Mouse (Mus musculus) WW6 (cell line): ENCODE measurements around the gene Rhoa.
"Not testable (repeated sequence)": the region's sequence is repeated elsewhere in the genome, so short reads cannot be mapped to it uniquely, and the experiment has no call there.

Experiments
- DNase-seq: peaks from one replicate; pipeline ENCODE4 v3.0.0-alpha.2; 2013; ENCODE audit warnings: low read depth, low spot score

Rhoa gene

DNA sequence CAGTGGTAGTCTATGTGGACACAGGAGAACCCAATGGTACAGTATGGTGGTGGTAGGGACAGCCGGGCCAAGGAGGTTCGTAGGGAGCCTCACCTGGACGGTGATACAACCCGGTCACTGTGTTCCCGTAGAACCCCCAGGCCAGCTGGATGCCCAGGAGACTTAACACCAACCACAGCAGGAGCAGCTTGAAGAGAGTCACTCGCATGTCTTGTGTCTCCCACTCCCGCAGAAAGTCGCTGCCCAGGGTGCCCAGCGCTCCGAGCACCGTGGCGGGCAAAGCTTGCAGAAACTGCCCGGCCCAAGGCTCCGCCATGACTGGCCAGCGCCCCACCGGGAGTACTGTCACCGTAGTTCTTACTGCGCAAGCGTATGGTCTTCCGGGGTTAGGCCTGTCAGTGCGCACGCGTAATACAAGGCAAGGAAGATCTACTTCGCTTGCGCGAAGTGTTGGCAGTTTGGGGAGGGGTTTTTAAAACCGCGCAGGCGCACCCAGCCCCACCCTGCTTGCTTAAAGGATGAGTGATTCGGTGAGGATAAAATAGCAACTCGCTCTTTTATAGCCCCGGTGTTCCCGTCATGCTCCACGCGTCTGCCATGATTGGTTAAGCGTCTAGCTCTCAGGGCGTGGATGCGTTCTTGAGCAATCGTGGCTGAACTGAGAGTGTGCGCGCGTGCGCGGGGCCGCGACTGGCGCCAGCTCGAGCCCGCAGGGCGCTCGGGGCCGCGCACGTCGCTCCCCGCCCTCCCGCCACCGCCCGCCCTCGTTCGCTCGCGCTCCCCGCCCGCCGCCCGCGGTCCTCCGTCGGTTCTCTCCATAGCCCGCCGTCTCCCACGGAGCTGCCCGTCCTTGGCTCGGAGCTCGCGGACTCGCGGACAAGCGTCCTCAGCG, at the start of gene Rhoa, which contains the start of gene Tcta:
Rhoa (plus strand) TSS at position 501 of the 892 bp plus-strand sequence.
Tcta (minus strand) TSS at position 532 of the 892 bp plus-strand sequence.
- peak; percentile 99 for DNase-seq

- no peak for DNase-seq
These were observed 45.4 kb upstream of the Rhoa start for GRCm38 (mm10) chr9:108260526-108260925.

- DNase-seq: no peak
These were observed 44.1 kb upstream of the Rhoa start for GRCm38 (mm10) chr9:108261865-108262264.

DNA sequence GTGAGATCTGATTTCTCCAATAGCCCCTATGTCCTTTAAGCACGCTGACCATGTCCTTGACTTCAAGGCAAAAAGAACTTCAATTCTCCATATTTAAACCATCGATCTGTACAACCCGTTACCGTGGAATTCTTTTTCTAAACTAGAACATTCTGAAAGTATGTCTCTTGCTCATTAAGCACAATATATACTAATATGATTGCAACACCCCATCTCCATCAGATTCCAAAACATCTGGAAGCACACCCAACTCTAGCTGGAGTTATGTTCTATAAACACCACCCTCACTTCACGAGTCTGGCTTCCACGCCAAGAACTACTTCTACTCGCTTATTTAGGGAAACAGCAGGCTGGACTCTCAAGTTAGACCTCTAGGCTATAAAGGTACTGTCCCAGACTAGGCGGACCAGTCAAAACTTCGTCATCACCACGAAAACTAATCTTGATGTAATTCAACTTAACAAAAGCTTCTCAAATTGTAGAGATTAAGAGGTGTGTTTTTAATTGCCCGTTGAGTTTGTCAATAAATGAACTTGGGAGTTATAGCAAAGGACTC, 43.4 kb upstream of the Rhoa start:
- no peak for DNase-seq

GRCm38 (mm10) chr9:108263131-108263681, 42.7 kb upstream of the Rhoa start:
- DNase-seq: no peak

GRCm38 (mm10) chr9:108263690-108264190, 42.2 kb upstream of the Rhoa start, which contains the start of gene Dag1:
Dag1 (minus strand) TSS chr9:108263958.
- peak; percentile 92 for DNase-seq

DNA sequence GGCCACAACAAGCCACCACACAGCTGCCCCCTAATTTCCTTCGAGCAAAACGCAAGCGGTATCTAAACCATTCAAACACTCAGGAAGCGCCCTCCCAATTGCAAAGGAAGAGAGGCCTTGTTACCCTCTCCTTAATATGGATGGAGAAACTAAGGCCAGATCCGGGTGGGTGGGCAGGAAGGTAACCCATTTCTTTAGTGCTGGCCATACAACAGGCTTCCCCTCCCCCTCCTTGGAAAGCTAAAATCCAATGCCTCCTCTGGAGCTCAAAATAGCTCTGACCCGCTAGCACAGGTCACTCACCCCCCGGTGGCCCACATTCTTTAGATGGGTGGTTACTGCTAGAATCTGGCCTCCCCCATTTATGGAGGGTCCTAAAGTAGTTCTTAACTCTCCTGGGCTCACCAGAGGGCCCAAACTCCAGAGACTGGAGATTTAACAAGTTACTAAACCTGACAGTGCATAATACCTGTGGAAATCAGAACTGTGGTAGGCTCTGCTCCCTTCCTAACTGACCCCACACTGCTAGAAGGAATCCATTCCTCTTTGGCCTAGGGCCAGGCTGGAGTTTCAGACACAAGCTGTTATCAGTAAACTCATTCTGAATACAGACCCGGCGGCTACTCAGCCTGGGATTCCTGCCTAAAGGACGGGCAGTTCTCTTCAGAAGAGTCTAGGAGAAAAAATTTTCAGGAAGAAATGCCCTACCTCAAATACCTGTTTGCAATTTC, 41.6 kb upstream of the Rhoa start:
- DNase-seq: no peak

DNA sequence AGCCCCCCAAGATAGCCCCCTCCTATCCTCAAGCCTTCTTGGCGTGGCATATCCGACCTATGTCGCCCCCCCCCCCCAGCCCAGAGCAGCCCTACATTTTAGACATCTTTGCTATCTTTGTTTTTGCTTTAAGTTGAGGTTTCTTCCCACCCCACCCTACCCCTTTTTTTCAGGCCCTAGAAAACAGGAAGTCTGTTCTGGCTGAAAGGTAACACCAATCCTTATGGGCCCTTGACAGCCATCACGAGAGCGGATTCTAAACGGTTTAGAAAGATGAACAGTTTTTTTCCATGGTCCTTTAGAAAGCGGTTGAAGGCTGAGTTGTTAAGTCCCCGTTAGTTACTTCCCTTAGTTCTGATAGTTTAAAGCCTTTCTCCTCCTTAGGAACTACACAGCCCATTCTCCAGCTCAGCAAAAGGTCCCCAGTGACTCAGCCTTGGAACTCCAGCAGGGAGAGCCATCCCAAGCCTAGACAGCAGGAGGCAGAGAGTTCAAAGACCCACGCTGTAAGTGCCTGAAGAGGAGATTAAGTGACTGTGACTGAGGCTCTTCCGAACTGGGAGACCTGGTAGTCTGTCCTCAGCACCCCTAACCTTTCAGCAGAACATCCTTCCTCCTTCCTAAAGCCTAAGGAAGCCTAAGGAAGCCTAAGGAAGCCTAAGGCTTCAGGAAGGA, 39.5 kb upstream of the Rhoa start:
- no peak for DNase-seq

DNA sequence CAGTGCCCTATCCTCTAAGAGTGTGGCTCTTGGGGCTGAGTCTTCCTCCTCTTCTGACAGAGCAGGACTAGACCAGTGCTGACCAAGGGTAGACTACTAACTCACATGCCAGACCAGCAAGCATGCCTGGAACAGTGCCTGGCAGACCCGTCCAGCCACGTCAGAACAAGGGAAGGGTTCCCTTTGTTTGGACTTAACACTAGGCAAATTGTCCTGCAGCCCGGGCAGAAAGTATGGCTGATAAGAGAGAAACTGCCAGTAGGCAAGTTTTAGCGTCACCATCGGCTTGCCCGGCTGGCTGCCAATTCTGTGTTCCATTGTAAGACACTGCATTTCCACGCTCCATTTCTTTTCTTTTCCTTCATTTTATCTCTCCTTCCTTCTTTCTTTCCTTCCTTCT, 38.2 kb upstream of the Rhoa start:
- no peak for DNase-seq

GRCm38 (mm10) chr9:108268701-108269100, 37.2 kb upstream of the Rhoa start:
- not testable (repeated sequence) for DNase-seq

DNA sequence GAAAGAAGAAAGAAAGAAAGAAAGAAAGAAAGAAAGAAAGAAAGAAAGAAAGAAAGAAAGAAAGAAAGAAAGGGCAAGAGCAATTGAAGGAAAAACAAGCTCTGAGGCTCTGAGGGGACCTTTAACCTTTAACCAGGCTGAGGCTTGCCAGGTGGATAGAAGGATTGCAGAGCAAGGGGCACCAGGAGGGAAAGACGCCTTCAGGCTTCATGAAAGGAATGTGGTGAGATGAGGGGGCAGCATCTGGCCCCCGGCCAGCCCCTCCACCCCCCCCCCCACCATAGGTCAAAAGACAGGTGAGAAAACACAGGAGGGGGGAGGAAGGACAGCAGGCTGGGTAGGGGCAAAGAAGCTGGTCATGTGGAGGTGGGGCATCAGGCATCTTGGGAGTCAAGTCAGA, 34.0 kb upstream of the Rhoa start:
- DNase-seq: no peak

DNA sequence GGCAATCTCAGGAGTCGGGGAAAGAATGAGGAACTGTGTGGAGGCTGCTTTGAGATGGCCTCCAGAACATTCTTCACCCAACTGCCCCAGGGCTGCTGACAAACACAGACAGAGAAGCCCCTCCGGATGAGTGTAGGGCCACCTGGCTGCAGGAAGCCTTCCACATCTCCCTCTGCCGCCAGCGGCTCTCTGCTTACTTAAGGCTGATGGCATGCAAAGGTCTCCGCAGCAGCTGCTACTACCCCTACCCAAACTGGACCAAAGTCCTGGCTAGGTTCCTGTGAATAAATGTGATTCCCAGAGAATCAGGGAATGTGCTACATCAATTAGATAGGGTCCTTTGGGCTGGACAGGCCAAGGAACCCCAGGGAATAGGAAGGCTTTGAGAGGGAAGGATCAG, 33.2 kb upstream of the Rhoa start:
- no peak for DNase-seq

GRCm38 (mm10) chr9:108273485-108273884, 32.4 kb upstream of the Rhoa start:
- no peak for DNase-seq

- no peak for DNase-seq
These were observed 31.2 kb upstream of the Rhoa start for GRCm38 (mm10) chr9:108274476-108275330.

DNA sequence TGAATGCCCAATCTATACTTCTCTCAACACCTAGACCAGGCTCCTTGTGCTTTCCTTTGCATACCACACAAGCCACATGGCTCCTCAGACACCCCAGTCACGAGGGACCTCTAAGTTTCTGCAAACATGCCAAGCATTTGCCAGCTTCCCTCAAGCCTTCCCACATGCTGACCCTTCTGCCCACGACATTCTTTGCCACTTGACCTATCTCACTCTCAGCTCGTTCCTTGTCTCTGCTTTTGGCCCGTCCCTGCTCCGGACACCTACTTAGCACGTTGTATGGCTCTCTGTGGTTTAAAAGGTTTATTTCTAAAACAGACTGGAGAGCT, 30.6 kb upstream of the Rhoa start:
- DNase-seq: no peak

DNA sequence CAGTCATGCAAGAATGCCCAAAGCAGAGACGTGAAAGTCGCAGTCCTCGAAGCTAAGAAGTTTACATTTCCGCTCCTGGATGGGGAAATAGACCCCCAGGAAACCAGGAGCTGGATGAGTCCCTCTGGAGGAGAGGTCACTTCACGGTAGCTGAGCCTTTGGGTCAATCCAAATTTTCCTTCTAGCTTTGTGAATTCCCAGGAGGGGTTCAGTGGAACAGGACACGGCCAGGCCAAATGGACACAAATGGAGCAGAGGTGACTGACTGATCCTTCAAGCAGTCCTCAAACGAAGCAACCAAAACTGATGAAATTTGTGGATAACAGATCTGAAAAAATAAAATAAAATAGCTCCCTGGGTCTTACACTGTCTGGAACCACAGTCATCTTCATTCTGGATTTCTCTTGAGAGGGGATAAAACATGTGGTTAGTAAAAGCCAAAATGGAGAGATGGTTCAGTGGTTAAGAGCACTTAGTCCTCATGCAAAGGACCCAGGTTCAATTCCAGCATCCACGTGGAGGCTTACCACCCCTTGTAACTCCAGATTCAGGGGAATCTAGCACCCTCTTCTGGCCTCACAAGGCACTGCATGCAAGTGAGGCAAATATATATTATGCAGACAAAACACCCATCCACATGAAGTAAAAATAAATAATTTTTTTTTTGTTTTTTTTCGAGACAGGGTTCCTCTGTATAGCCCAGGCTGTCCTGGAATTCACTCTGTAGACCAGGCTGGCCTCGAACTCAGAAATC, 27.1 kb upstream of the Rhoa start:
- no peak for DNase-seq

GRCm38 (mm10) chr9:108280071-108280828, 25.7 kb upstream of the Rhoa start:
- no peak for DNase-seq

DNA sequence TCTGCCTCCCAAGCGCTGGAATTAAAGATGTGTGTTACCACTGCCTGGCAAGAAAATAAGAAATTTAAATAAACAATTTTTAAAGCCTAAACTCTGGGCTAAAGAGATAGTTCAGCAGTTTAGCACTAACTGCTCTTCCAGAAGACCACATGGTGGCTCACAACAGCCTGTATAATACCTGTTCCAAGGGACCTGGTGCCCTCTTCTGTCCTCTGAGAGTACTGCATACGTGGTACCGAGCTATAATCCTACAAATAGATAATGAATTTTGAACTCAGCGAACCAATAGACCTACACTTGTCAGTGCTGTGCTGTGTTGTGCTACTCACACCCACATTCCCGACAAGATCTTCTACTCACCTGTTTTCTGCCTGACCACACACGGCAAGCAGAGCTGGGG, 21.5 kb upstream of the Rhoa start:
- DNase-seq: peak; percentile 39
